Mouse (Mus musculus) thymus, adult 2 months (tissue): Measurements from ENCODE around the gene Clstn1.
A peak's percentile ranks its signal among the peaks of the same experiment; 100 is the strongest.

Experiments used
- CTCF ChIP-seq: fragments of 200-500 bp; IDR thresholded peaks from 2 replicates; pipeline ENCODE4 v1.5.1; 2012; ENCODE audit warnings: mild to moderate bottlenecking, control low read depth, low read length, moderate library complexity, borderline replicate concordance; ENCODE audit not compliant: control insufficient read depth, poor library complexity, insufficient read depth; ENCODE audit errors: extremely low read depth
- POLR2A ChIP-seq: fragments of 200-500 bp; IDR thresholded peaks from 2 replicates; pipeline ENCODE4 v1.6.1; 2012; ENCODE audit warnings: mild to moderate bottlenecking, low read length, control low read depth, moderate library complexity; ENCODE audit not compliant: control insufficient read depth, poor library complexity, insufficient read depth; ENCODE audit errors: extremely low read depth

DNA sequence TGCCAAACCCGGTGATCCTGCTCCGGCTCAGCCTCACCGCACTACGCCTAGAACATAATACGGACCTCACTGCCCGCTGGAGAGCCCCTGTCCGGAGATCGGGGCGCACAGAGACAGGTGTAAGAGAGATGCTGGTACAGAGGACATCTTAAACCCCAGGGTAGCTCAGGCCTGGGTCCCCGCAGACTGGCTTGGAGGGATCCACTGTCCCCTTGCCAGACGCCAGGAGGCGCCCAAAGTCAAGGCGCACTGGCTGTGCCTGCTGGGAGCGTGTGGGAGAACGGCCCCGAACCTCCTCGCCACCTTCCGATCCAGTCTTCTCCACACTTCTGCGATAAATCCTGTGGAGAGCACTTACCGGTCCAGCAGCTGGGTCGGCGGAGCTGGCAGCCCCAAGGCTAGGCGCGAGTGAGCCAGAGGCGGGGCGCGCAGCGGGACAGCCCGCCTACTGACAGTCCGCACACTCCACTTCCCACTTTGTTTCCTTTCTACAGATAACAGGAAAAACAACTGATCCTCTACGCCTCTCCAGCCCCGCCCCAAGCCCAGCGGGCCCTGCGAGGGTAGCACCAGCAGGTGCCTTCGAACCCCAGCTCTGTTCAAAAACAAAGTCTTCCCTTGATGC is 112.0 kb downstream of the Clstn1 start:
- TF ChIP-seq CTCF (0 out of 2 replicates have a peak, but pooled peaks have one; percentile 56), POLR2A (peak; percentile 47)
